Mouse (Mus musculus) E14TG2a.4 (cell line): ENCODE measurements around the gene Cacng5.

Experiments used
- CTCF ChIP-seq: conservative IDR thresholded peaks from 2 replicates; pipeline ENCODE4 v1.5.1; 2014; ENCODE audit warnings: low read length
- POU5F1 ChIP-seq: IDR thresholded peaks from 2 replicates; pipeline ENCODE4 v1.6.1; 2014; ENCODE audit warnings: low read length, borderline replicate concordance

- TF ChIP-seq CTCF (peak; percentile 47), POU5F1 (no peak)
These were observed 42.1 kb downstream of the Cacng5 start for GRCm38 (mm10) chr11:107872743-107873142.
